Mouse (Mus musculus) thymus, postnatal 0 days (tissue): ENCODE results near the gene Serinc5. TPM values are rescaled to one million over a fixed set of nuclear protein-coding genes. Genes with fewer than 3 reads are reported as not detected.
A peak's percentile ranks its signal among the peaks of the same experiment; 100 is the strongest.

ENCODE experiments used
- DNase-seq: peaks from one replicate; pipeline ENCODE4 v3.0.0-alpha.2; 2015; ENCODE audit warnings: low spot score
- polyA plus RNA-seq: library from polyadenylated mRNA; unstranded; fragments of >200 nt; fragmentation: Nextera tagmentation; extraction: Ambion mirVana; gene quantifications from 2 replicates; pipeline ENCODE4 v1.2.1, GENCODE M21; 2015

Gene Serinc5
- polyA plus RNA-seq, 1 experiment from 2014 or later: 32.2 TPM

GRCm38 (mm10) chr13:92703241-92704027, 92.5 kb downstream of the Serinc5 start:
- peak; percentile 80 for DNase-seq

GRCm38 (mm10) chr13:92704189-92704588, 93.3 kb downstream of the Serinc5 start:
- no peak for DNase-seq

DNA sequence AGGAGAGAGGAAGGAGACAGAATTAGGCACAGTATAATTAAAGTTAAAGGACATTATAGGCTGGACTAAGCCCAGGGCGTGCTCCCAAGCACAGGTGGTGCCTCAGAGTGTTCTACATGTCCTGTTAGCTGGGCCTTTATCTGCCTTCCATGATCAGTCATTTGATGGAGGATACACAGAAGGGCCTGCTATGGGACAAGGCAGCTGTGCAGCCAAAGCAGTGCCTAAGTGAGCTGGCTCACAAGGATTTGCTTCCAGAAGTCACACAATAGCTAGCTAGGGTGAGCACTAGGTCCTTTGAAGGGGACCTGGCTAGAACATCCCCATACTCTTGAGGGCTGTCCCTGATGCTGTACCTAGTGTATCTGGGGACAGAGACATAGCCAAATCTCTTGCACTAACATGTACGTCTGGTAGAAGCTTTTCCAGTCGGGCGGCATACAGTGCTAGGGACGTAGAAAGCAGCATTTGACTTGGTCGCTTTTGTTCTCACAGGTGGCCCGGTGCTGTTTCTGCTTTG, 94.2 kb downstream of the Serinc5 start:
- DNase-seq: no peak

DNA sequence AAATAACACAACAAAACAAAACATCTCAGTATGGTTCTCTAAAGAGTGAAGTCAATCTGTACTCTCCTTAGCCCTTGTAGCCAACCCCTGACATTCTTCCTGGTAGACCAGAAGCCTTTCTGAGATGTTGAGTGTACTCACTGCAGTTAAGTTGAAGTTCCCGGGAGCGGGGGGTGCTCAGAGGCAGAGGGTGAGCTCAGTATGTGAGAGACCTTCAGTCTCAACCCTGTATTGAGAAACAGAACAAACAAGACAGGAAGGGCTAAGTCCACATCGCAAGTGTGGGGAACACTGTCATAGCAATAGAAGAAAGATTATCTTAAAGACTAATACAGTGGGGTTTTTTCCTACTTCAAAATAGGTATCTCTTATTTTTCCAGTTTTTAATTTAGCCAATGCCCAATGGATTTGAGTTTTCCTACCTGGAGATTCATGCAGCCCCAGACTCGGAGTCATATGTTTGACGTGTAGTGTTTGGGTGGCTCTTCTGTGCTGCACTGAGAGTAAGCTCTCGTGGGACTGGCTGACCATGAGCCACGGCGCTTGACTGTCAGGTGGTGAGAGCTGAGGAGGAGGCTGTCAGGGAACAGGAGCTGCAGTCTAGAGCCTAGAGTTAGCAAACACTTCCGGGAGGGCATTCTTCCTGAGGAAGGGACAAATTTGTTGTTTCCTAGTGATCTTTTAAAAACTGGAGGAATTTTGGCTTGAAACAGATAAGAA, 95.6 kb downstream of the Serinc5 start:
- no peak for DNase-seq

DNA sequence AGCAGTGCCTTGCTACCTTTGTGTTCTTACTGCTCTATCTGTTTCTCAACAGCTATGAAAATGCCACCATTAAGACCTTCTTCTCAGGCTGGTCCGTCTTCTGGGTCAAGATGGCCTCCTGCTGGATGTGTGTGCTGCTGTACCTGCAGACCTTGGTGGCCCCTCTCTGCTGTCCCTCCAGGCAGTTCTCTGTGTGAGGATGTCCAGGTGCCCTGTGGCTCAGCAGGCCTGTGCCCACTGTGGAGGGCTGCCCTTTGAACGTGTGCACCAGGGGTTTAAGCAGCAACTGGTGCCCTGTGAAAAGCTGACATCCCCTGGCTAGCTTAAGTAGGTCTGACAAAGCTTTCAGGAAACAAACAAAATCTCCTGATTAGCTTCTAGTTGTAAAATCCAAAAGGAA, 97.0 kb downstream of the Serinc5 start:
- peak; percentile 1 for DNase-seq

DNA sequence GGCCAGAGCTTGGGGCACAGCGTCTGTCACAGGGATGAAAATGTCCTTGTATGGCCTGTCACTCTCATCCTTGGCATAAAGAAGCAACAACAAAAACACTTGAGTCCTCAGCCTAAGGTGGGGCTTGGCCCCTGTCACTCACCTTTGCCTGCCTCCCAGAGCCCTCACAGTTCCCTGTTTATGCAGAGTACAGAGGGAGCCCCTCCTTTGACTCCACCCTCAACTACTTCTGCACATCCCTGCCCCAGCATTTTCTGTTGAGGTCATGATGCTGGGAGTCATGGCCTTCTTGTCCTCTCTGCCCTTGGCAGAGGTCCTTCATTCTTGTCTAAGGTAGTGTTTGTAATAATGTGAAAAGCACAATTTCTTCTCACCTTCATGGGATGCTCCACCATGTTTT, 97.6 kb downstream of the Serinc5 start:
- DNase-seq: no peak

GRCm38 (mm10) chr13:92709535-92709934, 98.6 kb downstream of the Serinc5 start:
- DNase-seq: no peak

- no peak for DNase-seq
These were observed 99.5 kb downstream of the Serinc5 start for GRCm38 (mm10) chr13:92710361-92710760.

DNA sequence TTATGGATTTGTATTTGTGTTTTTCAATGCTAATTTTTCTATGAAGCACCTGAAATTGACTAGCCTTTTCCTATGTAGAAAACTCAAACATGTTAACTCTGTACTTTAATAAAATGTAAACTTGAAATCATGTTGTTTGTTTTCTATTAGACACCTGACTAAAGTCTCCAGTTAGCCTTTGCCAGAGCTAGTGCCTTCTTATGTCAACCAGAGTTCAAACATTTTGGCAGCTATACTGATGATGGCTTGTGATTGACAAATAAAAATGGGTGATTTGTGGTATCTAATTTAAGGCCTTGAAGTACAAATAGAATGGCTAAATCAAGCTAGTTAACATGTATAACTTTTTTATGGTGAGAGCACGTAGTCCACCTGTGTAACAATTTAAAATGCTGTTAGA, 100.9 kb downstream of the Serinc5 start:
- no peak for DNase-seq

- DNase-seq: no peak
These were observed 101.7 kb downstream of the Serinc5 start for GRCm38 (mm10) chr13:92712619-92713018.

- DNase-seq: no peak
These were observed 107.2 kb downstream of the Serinc5 start for GRCm38 (mm10) chr13:92717851-92718665.

DNA sequence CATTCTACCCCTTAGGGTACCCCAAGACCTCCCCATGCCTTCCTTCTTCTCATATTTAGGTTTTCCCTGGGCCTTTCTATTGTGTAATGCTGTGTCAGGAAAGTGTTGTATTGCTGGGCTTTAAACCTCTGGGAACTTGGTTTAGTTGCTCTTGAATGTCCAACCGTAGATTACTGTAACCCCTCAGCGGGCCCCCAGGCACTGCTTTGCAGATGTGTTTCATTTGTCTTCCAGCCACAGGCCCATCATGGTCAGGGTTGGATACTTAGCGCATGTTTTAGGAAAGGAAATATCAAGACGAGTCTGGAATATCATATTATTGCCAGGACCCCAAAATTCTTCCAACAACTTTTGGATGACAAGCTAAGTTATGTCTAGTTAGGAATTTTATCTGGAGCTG, 110.1 kb downstream of the Serinc5 start:
- DNase-seq: no peak

DNA sequence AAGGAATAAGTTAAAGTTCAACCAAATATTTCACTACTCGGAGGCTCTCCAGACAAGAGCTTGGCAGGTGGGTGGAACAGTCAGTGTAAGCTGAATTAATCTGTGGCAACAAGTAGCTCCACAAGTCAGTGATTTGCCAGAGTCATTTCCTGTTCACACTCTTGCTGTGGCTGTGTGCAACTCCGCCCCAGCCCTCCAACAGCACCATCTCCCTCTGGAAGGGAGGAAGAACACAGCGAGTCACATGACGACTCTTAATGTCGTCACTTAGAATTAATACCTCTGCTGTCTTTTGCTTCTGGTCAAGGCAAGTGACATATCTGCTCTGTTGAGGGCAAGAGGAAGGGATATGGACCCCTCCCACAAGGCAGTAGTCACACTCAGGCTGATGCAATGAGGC, 111.5 kb downstream of the Serinc5 start:
- peak; percentile 41 for DNase-seq

DNA sequence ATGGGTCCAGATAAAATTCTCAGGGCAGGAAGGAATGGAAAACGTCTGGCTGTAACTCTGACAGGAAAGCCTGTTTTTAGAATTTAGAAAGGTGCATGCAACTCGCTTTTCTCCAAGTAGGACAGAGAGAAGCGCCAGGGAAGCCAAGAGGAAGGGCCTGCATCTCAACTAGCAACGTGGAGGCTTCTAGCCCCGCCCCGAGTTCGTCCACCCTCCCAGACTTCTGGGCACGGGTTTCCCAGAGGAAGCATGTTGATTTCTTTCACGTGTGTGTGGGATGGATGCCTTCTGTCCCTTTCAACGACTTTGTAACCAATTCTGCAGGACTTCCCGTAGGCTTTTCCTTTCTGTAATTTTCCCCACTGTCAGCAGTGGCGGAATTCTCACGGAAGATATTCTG, 118.9 kb downstream of the Serinc5 start:
- DNase-seq: no peak

GRCm38 (mm10) chr13:92731811-92732210, 120.9 kb downstream of the Serinc5 start:
- no peak for DNase-seq

DNA sequence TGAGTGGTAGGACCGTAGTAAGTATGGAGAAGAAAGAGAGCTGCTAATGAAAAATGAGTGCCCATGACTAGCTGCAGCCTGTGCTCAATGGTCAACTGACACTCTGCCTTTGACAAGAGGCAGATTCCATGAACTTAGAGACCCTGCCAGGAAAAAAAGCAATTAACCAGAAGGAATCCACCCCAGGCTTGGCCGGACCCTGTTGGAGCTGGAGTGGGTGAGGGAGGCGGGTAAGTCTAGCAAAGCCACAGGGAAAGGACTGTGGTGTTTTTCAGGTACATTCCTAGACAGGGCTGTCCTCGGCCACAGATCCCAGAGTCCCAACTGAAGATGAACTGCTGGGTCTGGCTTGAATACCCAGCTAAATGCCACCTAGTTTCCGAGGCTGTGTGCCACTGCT, 121.9 kb downstream of the Serinc5 start:
- no peak for DNase-seq

DNA sequence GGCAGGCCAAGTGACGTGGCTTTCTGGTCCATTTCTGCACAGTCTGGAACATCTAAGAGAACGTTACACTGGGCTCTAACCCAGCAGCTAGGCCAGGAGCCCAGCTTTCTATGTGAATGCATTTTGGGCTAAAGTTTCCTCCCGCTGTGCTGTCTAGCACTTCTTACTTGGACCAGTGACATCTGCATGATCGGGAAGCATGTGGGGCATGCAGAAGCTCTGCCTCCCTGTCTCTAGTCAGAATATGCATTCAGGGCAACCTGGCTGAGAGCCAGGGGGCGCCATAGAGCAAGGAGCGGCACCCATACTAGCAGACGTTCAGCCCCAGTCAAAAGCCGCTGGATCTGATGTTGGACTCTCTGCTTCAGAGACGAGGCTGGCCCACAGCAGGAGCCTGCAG, 122.4 kb downstream of the Serinc5 start:
- DNase-seq: peak; percentile 77

DNA sequence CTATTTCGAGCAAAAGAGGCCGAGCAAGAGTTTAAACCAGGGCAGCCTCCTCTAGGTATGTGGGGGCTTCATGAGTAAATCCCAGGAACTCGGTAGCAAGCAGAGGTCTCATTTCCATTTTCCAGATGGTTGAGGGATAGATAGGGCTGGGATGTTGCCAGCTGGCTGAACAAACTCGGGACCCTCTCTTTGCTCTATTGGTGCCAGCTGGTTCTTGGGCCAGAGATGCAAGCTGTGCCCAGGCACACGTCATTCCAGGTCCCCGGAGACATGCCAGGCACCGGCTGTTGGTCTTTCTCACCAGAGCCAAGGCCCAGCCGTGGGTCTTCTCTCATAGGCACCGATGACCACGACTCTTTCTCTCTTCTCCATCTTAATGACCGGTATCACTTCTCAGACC, 122.8 kb downstream of the Serinc5 start:
- DNase-seq: no peak

DNA sequence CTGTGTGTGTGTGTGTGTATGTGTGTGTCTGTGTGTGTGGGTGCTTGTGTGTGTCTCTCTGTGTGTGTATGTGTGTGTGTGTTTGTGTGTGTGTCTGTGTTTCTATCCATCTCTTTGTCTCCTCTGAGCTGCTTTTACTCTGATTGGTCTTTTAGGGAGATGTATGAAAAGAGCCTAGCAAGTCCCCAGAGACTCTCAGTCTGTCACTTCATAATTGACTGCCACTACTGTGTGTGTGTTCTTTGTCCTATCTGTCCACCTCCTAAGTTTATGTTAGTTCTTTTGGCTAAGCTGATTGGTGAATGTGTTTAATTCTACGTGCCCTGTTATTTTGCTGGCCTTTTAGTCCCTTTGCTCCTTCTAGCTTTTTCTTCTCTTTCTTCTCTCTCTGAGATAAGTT, 124.8 kb downstream of the Serinc5 start:
- peak; percentile 1 for DNase-seq

DNA sequence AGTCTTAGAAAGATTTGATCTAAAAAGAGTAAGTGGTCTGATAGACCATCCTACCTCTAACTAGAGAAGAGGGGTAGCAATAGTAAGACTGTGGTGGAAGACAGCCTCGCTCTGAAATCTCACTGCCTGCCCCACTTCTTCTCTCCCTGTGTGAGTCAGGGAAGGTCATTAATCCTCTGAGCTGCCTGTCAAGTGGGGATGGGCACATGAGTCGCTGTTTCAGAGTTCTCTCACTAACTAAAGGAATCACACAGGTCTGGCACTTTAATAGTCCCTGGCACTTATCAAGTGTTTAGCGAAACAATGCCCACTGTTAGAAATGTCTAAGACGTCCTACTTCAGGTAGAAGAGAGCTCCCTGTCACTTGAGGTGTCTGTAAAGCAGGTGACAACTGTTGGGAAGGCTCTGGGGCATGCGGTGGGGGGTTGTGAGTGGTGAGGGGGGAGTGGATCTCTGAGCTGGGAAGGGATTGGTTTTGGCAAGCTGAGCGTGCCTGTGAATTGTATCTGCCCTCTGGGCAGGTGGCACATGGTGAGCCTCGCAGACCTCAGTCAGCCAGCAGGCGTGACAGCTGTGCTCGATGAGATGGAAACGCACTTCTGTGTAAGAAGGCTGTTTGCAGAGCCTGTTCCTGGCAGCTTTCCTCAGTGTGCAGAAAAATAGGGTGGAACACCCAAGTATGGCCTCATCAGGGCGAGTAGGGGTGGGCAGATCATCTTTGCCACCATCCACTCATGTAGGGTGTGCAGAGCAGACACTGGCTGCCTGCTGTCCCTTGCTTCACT, 125.8 kb downstream of the Serinc5 start:
- peak; percentile 65 for DNase-seq

- DNase-seq: peak; percentile 77
These were observed 127.9 kb downstream of the Serinc5 start for GRCm38 (mm10) chr13:92738821-92739220.
